Mouse (Mus musculus) small intestine, adult 2 months (tissue): Measurements from ENCODE around the gene Foxn3. TPM values are rescaled to one million over a fixed set of nuclear protein-coding genes. Genes with fewer than 3 reads are reported as not detected.

ENCODE experiments used
- H3K27ac ChIP-seq: fragments of 200-500 bp; 2 replicates; pipeline ENCODE4 v1.5.1; 2012; ENCODE audit warnings: low read depth, low read length, control low read depth, inconsistent platforms; ENCODE audit not compliant: insufficient read depth
- H3K27me3 ChIP-seq: fragments of 200-500 bp; 2 replicates; pipeline ENCODE4 v1.6.1; 2012; ENCODE audit warnings: mild to moderate bottlenecking, moderate library complexity, low read length, inconsistent platforms; ENCODE audit not compliant: control insufficient read depth, insufficient read depth
- H3K36me3 ChIP-seq: fragments of 200-500 bp; 2 replicates; pipeline ENCODE4 v1.6.1; 2012; ENCODE audit warnings: mild to moderate bottlenecking, low read length, control low read depth, inconsistent platforms; ENCODE audit not compliant: control insufficient read depth, insufficient read depth
- H3K4me1 ChIP-seq: fragments of 200-500 bp; 2 replicates; pipeline ENCODE4 v1.6.1; 2012; ENCODE audit warnings: low read length, inconsistent platforms, mixed read lengths; ENCODE audit not compliant: control insufficient read depth, insufficient read depth, insufficient read length
- H3K4me3 ChIP-seq: fragments of 200-500 bp; 2 replicates; pipeline ENCODE4 v1.5.1; 2012; ENCODE audit warnings: low read depth, mild to moderate bottlenecking, control low read depth, inconsistent platforms, low read length, moderate library complexity
- CTCF ChIP-seq: fragments of 200-500 bp; IDR thresholded peaks from 2 replicates; pipeline ENCODE4 v1.5.1; 2012; ENCODE audit warnings: low read depth, mild to moderate bottlenecking, control low read depth, inconsistent platforms, low read length, moderate library complexity, mixed read lengths; ENCODE audit not compliant: insufficient replicate concordance, insufficient read length; ENCODE audit errors: extremely low read depth
- POLR2A ChIP-seq: fragments of 200-500 bp; IDR thresholded peaks from 2 replicates; pipeline ENCODE4 v1.6.1; 2012; ENCODE audit warnings: low read depth, mild to moderate bottlenecking, control low read depth, inconsistent platforms, low read length, moderate library complexity
- WGBS: fragments of 180-500 bp; shearing (Covaris S2); methylation state at CpG from one replicate; pipeline ENCODE4 v1.1.7; 2018; 5-methylcytosine and 5-hydroxymethylcytosine counted together
- polyA plus RNA-seq: library from polyadenylated mRNA; depleted of rRNA; stranded (reverse); fragments of >200 nt; gene quantifications from 2 replicates; pipeline ENCODE4 v1.2.3, GENCODE M21; 2012

The Foxn3 gene
- polyA plus RNA-seq, 1 experiment: 17.5 TPM

- WGBS: 39% methylated on average over 13 of the region's 13 CpGs
- Histone ChIP-seq H3K27me3 (no peaks in the 10 kb centered on the region), H3K27ac (no peak overlapping the region), H3K36me3 (no peaks in the 10 kb centered on the region), H3K4me3 (no peak overlapping the region), H3K4me1 (no peaks in the 10 kb centered on the region)
- no peak for TF ChIP-seq CTCF
- TF ChIP-seq POLR2A: no peak
These were observed 10.9 kb upstream of the Foxn3 start for GRCm38 (mm10) chr12:99574299-99574698.

GRCm38 (mm10) chr12:99573036-99573435 lies 9.7 kb upstream of the Foxn3 start:
- TF ChIP-seq CTCF: no peak
- no peak for TF ChIP-seq POLR2A

GRCm38 (mm10) chr12:99571999-99572398 lies 8.6 kb upstream of the Foxn3 start:
- Histone ChIP-seq H3K4me3 (no peak overlapping the region), H3K27ac (no peak overlapping the region), H3K4me1 (no peaks in the 10 kb centered on the region), H3K27me3 (no peaks in the 10 kb centered on the region), H3K36me3 (no peaks in the 10 kb centered on the region)
- WGBS: 92% methylated on average over 8 of the region's 8 CpGs
- TF ChIP-seq CTCF (no peak), POLR2A (no peak)

More at GRCm38 (mm10) chr12:99573036-99573435, 9.7 kb upstream of the Foxn3 start:
- Histone ChIP-seq H3K4me3 (no peak overlapping the region), H3K27me3 (no peaks in the 10 kb centered on the region), H3K4me1 (no peaks in the 10 kb centered on the region), H3K27ac (no peak overlapping the region), H3K36me3 (no peaks in the 10 kb centered on the region)
- WGBS: 91% methylated on average over 6 of the region's 6 CpGs

- WGBS: 68% methylated on average over 25 of the region's 25 CpGs
- TF ChIP-seq POLR2A (no peak), CTCF (no peak)
These were observed 7.0 kb upstream of the Foxn3 start for GRCm38 (mm10) chr12:99570197-99570956.

GRCm38 (mm10) chr12:99565606-99566005 lies 2.2 kb upstream of the Foxn3 start:
- peaks cover 3% of the 10 kb centered on the region; the same call in 1 of the 2 replicates for H3K4me1 ChIP-seq
- WGBS: 45% methylated on average over 2 of the region's 2 CpGs
- no peak overlapping the region for H3K27ac ChIP-seq
- H3K4me3 ChIP-seq: no peak overlapping the region
- no peaks in the 10 kb centered on the region for H3K36me3 ChIP-seq
- TF ChIP-seq CTCF (no peak), POLR2A (no peak)
- no peaks in the 10 kb centered on the region for H3K27me3 ChIP-seq

More at GRCm38 (mm10) chr12:99570197-99570956, 7.0 kb upstream of the Foxn3 start:
- no peak overlapping the region for H3K27ac ChIP-seq
- H3K36me3 ChIP-seq: no peaks in the 10 kb centered on the region
- no peaks in the 10 kb centered on the region for H3K4me1 ChIP-seq
- H3K27me3 ChIP-seq: no peaks in the 10 kb centered on the region
- no peak overlapping the region for H3K4me3 ChIP-seq

GRCm38 (mm10) chr12:99564301-99564910 lies 1.0 kb upstream of the Foxn3 start:
- H3K4me1 ChIP-seq: peaks cover 3% of the 10 kb centered on the region; the same call in 1 of the 2 replicates
- 47% methylated on average over 9 of the region's 9 CpGs for WGBS
- no peaks in the 10 kb centered on the region for H3K27me3 ChIP-seq
- no peaks in the 10 kb centered on the region for H3K36me3 ChIP-seq
- H3K4me3 ChIP-seq: no peak overlapping the region
- no peak overlapping the region for H3K27ac ChIP-seq
- no peak for TF ChIP-seq POLR2A
- TF ChIP-seq CTCF: no peak

- H3K4me3 ChIP-seq: peak overlapping the region; percentile 23; the same call in 1 of the 2 replicates
- no peak overlapping the region for H3K27ac ChIP-seq
- TF ChIP-seq CTCF (no peak), POLR2A (no peak)
These were observed 554 bp downstream of the Foxn3 start for GRCm38 (mm10) chr12:99562867-99563189.

More at GRCm38 (mm10) chr12:99562867-99563189, 554 bp downstream of the Foxn3 start:
- Histone ChIP-seq H3K36me3 (no peaks in the 10 kb centered on the region), H3K4me1 (peaks cover 3% of the 10 kb centered on the region; the same call in 1 of the 2 replicates), H3K27me3 (no peaks in the 10 kb centered on the region)
- WGBS: under 1% methylated on average over 10 of the region's 10 CpGs
